Mouse (Mus musculus): ENCODE results near the gene Haus8. TPM values are rescaled to one million over a fixed set of nuclear protein-coding genes. Genes with fewer than 3 reads are reported as not detected.
"Not testable (repeated sequence)": the region's sequence is repeated elsewhere in the genome, so short reads cannot be mapped to it uniquely, and the experiment has no call there.

The Haus8 gene
- polyA plus RNA-seq, 1 experiment: 4.8 TPM

GRCm38 (mm10) chr8:71273151-71273510, 397 bp upstream of the Haus8 start:
- TF ChIP-seq POLR2A (IDR thresholded peaks at IDR 0.05; ENCODE audit: low read depth, low read length) (peak; percentile 15; the same call in 1 of the 2 replicates), CTCF (IDR thresholded peaks at IDR 0.05; ENCODE audit: extremely low read depth, insufficient read length, insufficient replicate concordance, low read depth, low read length) (no peak)
- peak overlapping the region; percentile 75 for H3K4me3 ChIP-seq (ENCODE audit: low read depth, low read length)
- peak overlapping the region; percentile 76 for H3K27ac ChIP-seq (ENCODE audit: insufficient read depth, low read depth, low read length)
- H3K36me3 ChIP-seq (ENCODE audit: control insufficient read depth, insufficient read depth, low read length): no peaks in the 10 kb centered on the region
- no peaks in the 10 kb centered on the region for H3K27me3 ChIP-seq (ENCODE audit: control insufficient read depth, insufficient read depth, low read length)
- under 1% methylated on average over 14 of the region's 14 CpGs for WGBS
- H3K4me1 ChIP-seq (ENCODE audit: control insufficient read depth, insufficient read depth, insufficient read length, low read length): peaks cover 11% of the 10 kb centered on the region; the same call in 1 of the 2 replicates

GRCm38 (mm10) chr8:71271630-71272029, 1.1 kb downstream of the Haus8 start:
- peak overlapping the region; percentile 75 for H3K4me3 ChIP-seq (ENCODE audit: low read depth, low read length)
- WGBS: 11% methylated on average over 5 of the region's 5 CpGs

GRCm38 (mm10) chr8:71268286-71268685, 4.4 kb downstream of the Haus8 start:
- H3K36me3 ChIP-seq (ENCODE audit: control insufficient read depth, insufficient read depth, low read length); H3K27ac ChIP-seq (ENCODE audit: insufficient read depth, low read depth, low read length); H3K4me3 ChIP-seq (ENCODE audit: low read depth, low read length); H3K4me1 ChIP-seq (ENCODE audit: control insufficient read depth, insufficient read depth, insufficient read length, low read length); H3K27me3 ChIP-seq (ENCODE audit: control insufficient read depth, insufficient read depth, low read length): not testable (repeated sequence)
- WGBS: 97% methylated on average over 6 of the region's 6 CpGs

More at GRCm38 (mm10) chr8:71271630-71272029, 1.1 kb downstream of the Haus8 start:
- H3K27me3 ChIP-seq (ENCODE audit: control insufficient read depth, insufficient read depth, low read length): no peaks in the 10 kb centered on the region
- no peak overlapping the region for H3K27ac ChIP-seq (ENCODE audit: insufficient read depth, low read depth, low read length)
- H3K36me3 ChIP-seq (ENCODE audit: control insufficient read depth, insufficient read depth, low read length): no peaks in the 10 kb centered on the region
- H3K4me1 ChIP-seq (ENCODE audit: control insufficient read depth, insufficient read depth, insufficient read length, low read length): peaks cover 11% of the 10 kb centered on the region; the same call in 1 of the 2 replicates
- no peak for TF ChIP-seq CTCF (IDR thresholded peaks at IDR 0.05; ENCODE audit: extremely low read depth, insufficient read length, insufficient replicate concordance, low read depth, low read length)
- no peak for TF ChIP-seq POLR2A (IDR thresholded peaks at IDR 0.05; ENCODE audit: low read depth, low read length)

- H3K27ac ChIP-seq (ENCODE audit: insufficient read depth, low read depth, low read length): no peak overlapping the region
- H3K4me3 ChIP-seq (ENCODE audit: low read depth, low read length): no peak overlapping the region
- no peaks in the 10 kb centered on the region for H3K27me3 ChIP-seq (ENCODE audit: control insufficient read depth, insufficient read depth, low read length)
- WGBS: 94% methylated on average over 2 of the region's 2 CpGs
- TF ChIP-seq POLR2A (IDR thresholded peaks at IDR 0.05; ENCODE audit: low read depth, low read length) (no peak), CTCF (IDR thresholded peaks at IDR 0.05; ENCODE audit: extremely low read depth, insufficient read length, insufficient replicate concordance, low read depth, low read length) (no peak)
- H3K4me1 ChIP-seq (ENCODE audit: control insufficient read depth, insufficient read depth, insufficient read length, low read length): peaks cover 4% of the 10 kb centered on the region; the same call in 1 of the 2 replicates
- peaks cover under 1% of the 10 kb centered on the region; the same call in 1 of the 2 replicates for H3K36me3 ChIP-seq (ENCODE audit: control insufficient read depth, insufficient read depth, low read length)
Measured at GRCm38 (mm10) chr8:71267690-71268089, 5.0 kb downstream of the Haus8 start.

GRCm38 (mm10) chr8:71261234-71261633, 11.5 kb downstream of the Haus8 start:
- Histone ChIP-seq H3K27me3 (ENCODE audit: control insufficient read depth, insufficient read depth, low read length) (no peaks in the 10 kb centered on the region), H3K4me3 (ENCODE audit: low read depth, low read length) (no peak overlapping the region), H3K27ac (ENCODE audit: insufficient read depth, low read depth, low read length) (no peak overlapping the region), H3K36me3 (ENCODE audit: control insufficient read depth, insufficient read depth, low read length) (peaks cover 1% of the 10 kb centered on the region; the same call in 1 of the 2 replicates), H3K4me1 (ENCODE audit: control insufficient read depth, insufficient read depth, insufficient read length, low read length) (no peaks in the 10 kb centered on the region)
- TF ChIP-seq CTCF (IDR thresholded peaks at IDR 0.05; ENCODE audit: extremely low read depth, insufficient read length, insufficient replicate concordance, low read depth, low read length) (peak; percentile 26; the same call in 1 of the 2 replicates), POLR2A (IDR thresholded peaks at IDR 0.05; ENCODE audit: low read depth, low read length) (no peak)

- Histone ChIP-seq H3K36me3 (ENCODE audit: control insufficient read depth, insufficient read depth, low read length) (peaks cover 3% of the 10 kb centered on the region; the same call in 1 of the 2 replicates), H3K4me3 (ENCODE audit: low read depth, low read length) (no peak overlapping the region), H3K27ac (ENCODE audit: insufficient read depth, low read depth, low read length) (no peak overlapping the region), H3K27me3 (ENCODE audit: control insufficient read depth, insufficient read depth, low read length) (no peaks in the 10 kb centered on the region), H3K4me1 (ENCODE audit: control insufficient read depth, insufficient read depth, insufficient read length, low read length) (no peaks in the 10 kb centered on the region)
- 50% methylated on average over 3 of the region's 3 CpGs for WGBS
- TF ChIP-seq POLR2A (IDR thresholded peaks at IDR 0.05; ENCODE audit: low read depth, low read length): no peak
- no peak for TF ChIP-seq CTCF (IDR thresholded peaks at IDR 0.05; ENCODE audit: extremely low read depth, insufficient read length, insufficient replicate concordance, low read depth, low read length)
Measured at GRCm38 (mm10) chr8:71256545-71257232, 16.0 kb downstream of the Haus8 start.

GRCm38 (mm10) chr8:71248203-71248602, 24.5 kb downstream of the Haus8 start:
- no peak overlapping the region for H3K4me3 ChIP-seq (ENCODE audit: low read depth, low read length)
- no peak overlapping the region for H3K27ac ChIP-seq (ENCODE audit: insufficient read depth, low read depth, low read length)
- TF ChIP-seq POLR2A (IDR thresholded peaks at IDR 0.05; ENCODE audit: low read depth, low read length) (no peak), CTCF (IDR thresholded peaks at IDR 0.05; ENCODE audit: extremely low read depth, insufficient read length, insufficient replicate concordance, low read depth, low read length) (no peak)
- peaks cover 3% of the 10 kb centered on the region; the same call in 1 of the 2 replicates for H3K36me3 ChIP-seq (ENCODE audit: control insufficient read depth, insufficient read depth, low read length)
- 88% methylated on average over 1 of the region's 1 CpGs for WGBS
- no peaks in the 10 kb centered on the region for H3K4me1 ChIP-seq (ENCODE audit: control insufficient read depth, insufficient read depth, insufficient read length, low read length)
- no peaks in the 10 kb centered on the region for H3K27me3 ChIP-seq (ENCODE audit: control insufficient read depth, insufficient read depth, low read length)
